Mouse (Mus musculus): Measurements from ENCODE around the gene Tepsin. TPM values are rescaled to one million over a fixed set of nuclear protein-coding genes. Genes with fewer than 3 reads are reported as not detected.
A peak's percentile ranks its signal among the peaks of the same experiment; 100 is the strongest.

Tepsin gene
- total RNA-seq (2021): 1 to 10 TPM; 4.5 to 5.5 TPM
- long read RNA-seq, experiment 1, transcript Tepsin-202 (13 exons, 2,770 nt): major isoform, 8 of 12 reads
- long read RNA-seq, experiment 1, partial matches to known transcripts: 1 of 12 reads
- long read RNA-seq, experiment 1, other reads (novel, unspliced or antisense): 3 of 12 reads
- long read RNA-seq, experiment 2, transcript Tepsin-202 (13 exons, 2,770 nt): major isoform, 13 of 15 reads
- long read RNA-seq, experiment 2, partial matches to known transcripts: 1 of 15 reads
- long read RNA-seq, experiment 2, other reads (novel, unspliced or antisense): 1 of 15 reads

DNA sequence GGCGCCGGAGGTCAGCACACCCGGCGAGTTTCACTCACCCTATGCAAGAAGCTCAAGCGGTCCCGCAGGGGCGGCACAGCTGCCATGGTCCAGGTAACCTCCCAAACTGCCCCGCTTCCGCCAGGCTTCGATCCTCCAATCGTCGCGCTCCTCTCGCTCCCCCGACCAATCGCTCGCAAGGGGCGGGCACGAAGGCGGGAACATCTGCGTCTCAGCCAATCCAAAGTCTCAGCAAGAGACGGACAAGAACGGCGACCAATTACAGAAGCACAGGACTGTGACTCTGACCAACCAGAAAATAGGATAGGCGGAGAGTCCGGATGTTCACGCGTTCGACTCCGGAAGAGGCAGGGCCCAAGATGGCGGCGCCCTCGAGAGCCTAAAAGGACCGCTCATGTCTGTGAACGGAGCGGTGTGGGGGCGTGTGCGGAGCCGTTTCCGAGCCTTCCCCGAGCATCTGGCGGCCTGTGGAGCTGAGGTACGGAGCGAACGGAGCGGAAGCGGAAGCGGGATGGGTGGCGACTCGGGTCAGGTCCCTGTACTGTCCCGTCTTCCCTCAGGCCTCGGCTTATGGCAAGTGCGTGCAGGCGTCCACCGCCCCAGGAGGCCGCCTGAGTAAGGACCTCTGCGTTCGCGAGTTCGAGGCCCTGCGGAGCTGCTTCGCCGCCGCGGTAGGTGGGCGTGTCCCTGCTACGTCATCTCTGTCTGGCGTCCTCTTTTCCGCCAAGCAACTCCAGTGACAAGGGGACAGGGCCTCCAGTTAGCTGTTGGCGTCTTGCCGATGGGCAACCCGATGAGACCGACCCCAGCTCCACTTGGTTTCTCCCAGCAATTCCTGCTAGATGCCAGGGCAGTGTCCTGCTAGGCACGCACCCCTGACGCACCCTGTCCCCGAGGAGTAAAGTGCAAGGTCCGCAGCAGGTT is at the start of gene Tepsin, which contains the start of gene Ndufaf8:
Tepsin (minus strand) TSS at position 144 of the 924 bp plus-strand sequence.
Ndufaf8 (plus strand) TSS at position 341 of the 924 bp plus-strand sequence.
- Histone ChIP-seq H3K27ac (peak within 1 kb of the TSS; percentile 96), H3K4me3 (peak within 1 kb of the TSS; percentile 97)
- TF ChIP-seq CTCF (IDR thresholded peaks at IDR 0.05): no peak
- DNase-seq: peak; percentile 97
- intact Hi-C loops (cut with DNase I): no loop called here

DNA sequence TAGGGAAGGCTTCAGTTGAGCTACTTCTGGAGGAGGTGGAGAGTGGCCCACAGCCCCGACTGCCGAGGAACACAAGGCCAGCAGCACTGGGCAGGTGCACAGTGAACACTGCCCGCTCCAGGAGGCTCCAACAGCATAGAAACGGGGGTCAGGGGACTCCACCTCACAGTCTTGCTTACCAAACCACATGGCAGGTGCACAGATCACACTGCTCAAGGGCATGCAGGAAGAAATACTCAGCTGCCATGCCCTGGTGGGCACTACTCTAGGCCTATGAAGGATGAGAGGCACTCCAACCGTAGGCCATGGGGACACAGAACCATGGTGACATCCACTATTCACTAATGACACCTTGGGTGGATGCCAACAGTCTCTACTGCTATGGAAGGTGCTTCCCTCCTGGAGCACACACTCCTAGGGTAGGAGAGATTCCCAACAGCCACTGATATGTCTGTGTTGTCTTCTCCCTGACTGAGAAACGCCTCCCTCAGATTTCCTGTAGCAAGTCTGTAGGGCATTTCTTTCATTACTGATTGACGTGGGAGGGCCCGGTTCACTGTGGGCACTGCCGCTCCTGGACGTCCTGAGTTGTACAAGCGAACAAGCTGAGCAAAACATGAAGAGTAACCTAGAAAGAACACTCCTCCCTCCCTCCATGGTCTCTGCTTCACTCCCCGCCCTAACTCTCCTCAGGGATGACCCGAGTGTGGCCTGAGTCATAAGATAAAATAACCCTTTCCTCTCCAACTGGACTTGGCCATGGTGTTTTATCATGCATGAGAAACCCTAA is 45.4 kb upstream of the Tepsin start:
- intact Hi-C loops (cut with DNase I): no loop called here
- Histone ChIP-seq H3K27ac (peak overlapping the region; percentile 81), H3K4me3 (no peak overlapping the region)
- no peak for TF ChIP-seq CTCF (IDR thresholded peaks at IDR 0.05)
- DNase-seq: no peak

DNA sequence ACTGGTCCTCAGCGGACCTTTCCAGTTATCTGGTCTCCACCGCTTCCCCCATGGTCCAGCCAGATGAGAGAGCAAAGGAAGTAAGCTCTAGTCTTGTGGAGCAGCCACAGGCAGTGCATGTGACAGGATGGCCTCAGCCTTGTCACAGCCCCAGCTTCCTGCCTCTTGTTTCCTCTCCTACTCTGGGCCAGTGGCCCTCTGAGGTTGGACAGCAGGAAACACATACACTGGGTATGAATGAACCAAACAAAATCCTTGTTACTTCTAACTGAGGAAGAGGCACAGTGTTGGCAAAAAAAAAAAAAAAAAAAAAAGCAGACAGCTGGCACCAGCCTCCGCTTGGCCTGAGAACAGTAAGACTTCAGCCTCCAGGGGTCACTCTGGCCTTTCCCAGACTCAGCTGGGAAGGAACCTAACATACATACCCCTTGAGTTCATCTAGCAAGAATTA is 44.1 kb upstream of the Tepsin start:
- Histone ChIP-seq H3K27ac (peak overlapping the region; percentile 81), H3K4me3 (no peak overlapping the region)
- intact Hi-C loops (cut with DNase I): no loop called here
- DNase-seq: peak; percentile 53
- TF ChIP-seq CTCF (IDR thresholded peaks at IDR 0.05): peak; percentile 53

DNA sequence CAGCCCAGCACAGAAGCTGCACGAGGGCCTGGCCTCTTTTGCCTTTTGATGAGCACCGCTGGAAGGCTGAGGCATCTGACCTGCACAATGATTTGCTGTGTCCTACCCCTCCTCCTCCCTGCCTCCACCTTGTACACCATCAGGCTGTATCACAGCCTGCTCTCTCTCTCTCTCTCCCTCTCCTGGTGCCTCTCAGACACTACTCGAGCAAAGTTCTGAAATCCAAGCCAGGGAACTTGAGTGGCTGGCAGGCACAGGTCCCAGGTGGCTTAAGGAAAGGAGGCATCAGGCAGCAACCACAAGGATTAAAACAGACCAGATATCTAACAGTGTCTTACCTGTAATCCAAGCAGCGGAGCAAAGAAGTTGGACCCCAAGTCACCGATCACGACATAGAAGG is 41.7 kb upstream of the Tepsin start:
- no peak overlapping the region for H3K4me3 ChIP-seq
- TF ChIP-seq CTCF (IDR thresholded peaks at IDR 0.05): peak; percentile 50
- peak overlapping the region; percentile 74 for H3K27ac ChIP-seq
- intact Hi-C loops (cut with DNase I): no loop called here
- DNase-seq: peak; percentile 65

DNA sequence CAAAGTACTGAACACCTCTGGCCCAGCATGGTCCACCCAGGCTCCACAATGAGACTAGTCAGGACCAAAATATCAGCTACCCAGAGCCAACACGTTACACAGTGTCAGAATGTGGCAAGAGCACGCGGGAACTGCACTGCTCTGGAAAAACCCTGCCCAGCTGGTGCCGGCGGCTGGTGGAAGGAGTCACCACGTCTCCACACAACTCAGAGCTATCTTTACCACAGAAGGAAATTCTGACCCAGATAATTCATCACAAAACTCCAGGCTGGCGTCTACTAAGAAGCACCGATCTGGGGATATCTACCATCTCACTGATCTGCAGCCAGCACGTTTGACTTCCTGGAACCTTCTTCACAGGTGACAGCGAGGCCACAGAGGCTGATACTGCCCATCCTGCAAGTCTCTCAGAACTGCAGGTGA is 40.8 kb upstream of the Tepsin start:
- Histone ChIP-seq H3K27ac (peak overlapping the region; percentile 74), H3K4me3 (no peak overlapping the region)
- intact Hi-C loops (cut with DNase I): no loop called here
- no peak for TF ChIP-seq CTCF (IDR thresholded peaks at IDR 0.05)
- peak; percentile 59 for DNase-seq

DNA sequence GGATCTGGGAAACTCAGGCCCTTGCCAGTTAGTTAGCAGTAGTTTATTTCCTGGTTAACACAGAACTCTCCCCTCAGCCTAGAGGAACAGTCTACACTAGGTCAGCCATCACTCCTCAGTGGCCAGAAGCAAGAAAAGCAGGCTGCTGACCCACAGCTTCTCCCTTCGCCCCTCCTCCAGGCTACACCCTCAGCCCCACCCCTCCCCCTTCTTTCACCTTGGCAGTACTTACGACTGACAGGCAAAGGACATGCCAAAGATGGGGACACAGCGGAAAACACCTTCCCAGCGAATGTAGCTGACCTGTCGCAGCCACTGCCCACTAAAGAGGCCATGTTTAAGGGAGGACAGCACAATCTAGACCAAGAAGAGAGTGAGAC is 39.1 kb upstream of the Tepsin start:
- intact Hi-C loops (cut with DNase I): no loop called here
- H3K4me3 ChIP-seq: peak overlapping the region; percentile 24
- no peak for TF ChIP-seq CTCF (IDR thresholded peaks at IDR 0.05)
- peak; percentile 60 for DNase-seq
- peak overlapping the region; percentile 74 for H3K27ac ChIP-seq

DNA sequence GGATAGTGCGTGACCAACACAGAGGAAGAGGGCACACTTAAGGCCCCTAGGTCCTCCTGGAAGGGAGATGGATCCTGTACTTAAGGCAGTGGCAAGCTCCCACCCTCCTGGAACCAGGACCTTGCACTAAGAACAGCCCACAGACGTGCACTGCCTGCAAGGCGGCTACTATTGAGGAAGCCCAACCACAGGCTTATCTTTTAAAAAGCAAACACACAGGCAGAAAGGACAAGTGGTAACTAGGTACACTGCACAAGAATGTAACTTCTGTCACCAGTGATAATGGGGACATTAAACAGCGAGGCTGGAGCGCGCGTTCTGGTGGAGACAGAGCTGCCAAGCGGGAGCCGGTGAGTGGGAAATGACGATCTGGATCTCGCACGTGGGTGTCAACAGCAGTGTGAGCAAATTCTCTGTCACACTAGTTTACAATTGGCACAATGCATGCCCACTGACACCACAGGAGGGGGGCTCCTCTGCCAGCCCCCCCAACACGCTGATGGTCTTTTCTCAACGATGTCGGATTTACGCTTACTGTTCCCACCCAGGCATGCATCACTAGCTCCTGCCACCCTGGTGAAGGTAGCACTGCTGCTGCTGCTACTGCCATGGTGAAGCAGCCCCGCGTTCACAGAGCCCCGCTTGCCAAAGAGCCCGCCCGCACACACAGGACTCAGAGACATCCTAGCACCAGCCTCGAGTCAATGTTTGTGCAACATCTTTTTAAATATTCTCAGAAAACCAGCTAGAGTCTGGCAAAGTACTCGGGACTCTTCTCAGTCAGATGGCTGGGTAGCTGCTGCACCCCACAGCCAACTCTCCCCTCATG is 38.5 kb upstream of the Tepsin start:
- no peak for TF ChIP-seq CTCF (IDR thresholded peaks at IDR 0.05)
- H3K4me3 ChIP-seq: no peak overlapping the region
- intact Hi-C loops (cut with DNase I): no loop called here
- peak; percentile 33 for DNase-seq
- peak overlapping the region; percentile 74 for H3K27ac ChIP-seq

DNA sequence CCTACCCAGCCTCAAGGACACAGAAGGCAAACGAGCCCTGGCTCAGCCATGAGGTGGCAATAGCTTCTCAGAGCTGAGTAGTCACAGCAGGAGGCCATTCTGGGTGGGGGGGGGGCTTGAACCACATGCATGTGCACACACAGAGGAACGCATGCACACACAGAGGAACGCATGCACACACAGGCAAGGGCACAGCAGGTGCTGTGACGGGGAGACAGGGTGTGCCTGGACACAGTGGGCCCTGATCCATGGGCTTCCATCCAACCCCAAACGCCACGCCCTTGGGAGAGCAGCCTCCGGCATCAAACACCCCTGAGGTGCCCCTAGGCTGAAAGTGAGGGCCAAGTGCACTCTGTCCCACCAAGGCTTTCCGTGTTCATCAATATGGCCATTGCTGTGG is 37.7 kb upstream of the Tepsin start:
- H3K27ac ChIP-seq: peak overlapping the region; percentile 31; the same call in 1 of the 2 replicates

DNA sequence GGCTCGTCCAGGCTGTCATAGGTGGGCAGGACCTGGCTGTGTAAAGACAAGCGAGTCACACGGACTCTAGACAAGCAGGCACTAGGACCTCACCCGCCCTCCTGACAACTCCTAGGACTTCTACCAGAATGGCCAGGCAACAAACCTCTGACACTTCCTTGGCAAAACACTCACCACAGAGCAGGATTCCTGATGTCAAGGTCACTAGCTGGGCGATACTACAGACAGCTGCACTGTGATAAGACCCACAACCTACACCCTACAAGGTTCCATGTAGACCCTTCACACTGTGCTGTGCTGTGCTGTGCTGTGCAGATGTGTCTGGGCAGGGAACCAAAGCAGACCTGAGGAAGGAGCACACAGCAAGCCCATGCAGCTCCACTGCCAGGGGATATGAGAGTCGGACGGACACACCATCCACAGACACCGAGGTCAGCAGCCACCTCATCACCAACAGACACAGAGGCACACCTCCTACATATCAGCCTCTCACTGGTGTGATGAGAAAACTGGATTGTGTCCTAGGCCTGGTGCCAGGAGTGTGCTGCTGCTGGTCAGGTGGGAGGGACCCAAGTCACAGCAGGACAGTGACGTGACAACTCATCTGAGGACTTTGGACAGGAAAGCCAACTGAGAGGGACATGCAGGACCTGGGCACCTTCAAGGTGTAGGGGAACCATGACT is 36.5 kb upstream of the Tepsin start:
- intact Hi-C loops (cut with DNase I): no loop called here
- H3K4me3 ChIP-seq: no peak overlapping the region
- DNase-seq: no peak
- peak overlapping the region; percentile 31; the same call in 1 of the 2 replicates for H3K27ac ChIP-seq
- no peak for TF ChIP-seq CTCF (IDR thresholded peaks at IDR 0.05)

More for the DNA sequence above, 37.7 kb upstream of the Tepsin start:
- no peak overlapping the region for H3K4me3 ChIP-seq
- peak; percentile 42 for DNase-seq
- TF ChIP-seq CTCF (IDR thresholded peaks at IDR 0.05): no peak
- intact Hi-C loops (cut with DNase I): no loop called here

DNA sequence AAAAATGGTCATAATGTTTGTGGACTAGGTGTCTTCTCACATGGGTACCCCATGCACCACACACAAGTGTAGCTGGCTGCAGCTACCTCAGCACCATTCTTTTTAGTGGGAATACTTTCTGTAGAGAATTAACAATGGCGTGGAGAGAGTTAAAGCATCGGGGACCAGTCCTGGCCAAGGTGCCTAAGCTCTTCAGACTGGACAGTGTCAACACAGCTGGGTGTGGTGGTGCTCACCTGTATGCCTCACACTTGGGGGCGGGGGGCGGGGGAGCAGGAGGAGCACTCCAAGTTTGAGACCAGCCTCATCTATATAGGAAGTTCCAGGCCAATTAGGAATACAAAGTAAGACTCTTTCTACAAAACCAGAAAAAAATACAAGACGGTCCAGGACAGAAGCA is 35.6 kb upstream of the Tepsin start:
- no peak overlapping the region for H3K4me3 ChIP-seq
- intact Hi-C loops (cut with DNase I): no loop called here
- DNase-seq: no peak
- no peak overlapping the region for H3K27ac ChIP-seq
- TF ChIP-seq CTCF (IDR thresholded peaks at IDR 0.05): no peak

DNA sequence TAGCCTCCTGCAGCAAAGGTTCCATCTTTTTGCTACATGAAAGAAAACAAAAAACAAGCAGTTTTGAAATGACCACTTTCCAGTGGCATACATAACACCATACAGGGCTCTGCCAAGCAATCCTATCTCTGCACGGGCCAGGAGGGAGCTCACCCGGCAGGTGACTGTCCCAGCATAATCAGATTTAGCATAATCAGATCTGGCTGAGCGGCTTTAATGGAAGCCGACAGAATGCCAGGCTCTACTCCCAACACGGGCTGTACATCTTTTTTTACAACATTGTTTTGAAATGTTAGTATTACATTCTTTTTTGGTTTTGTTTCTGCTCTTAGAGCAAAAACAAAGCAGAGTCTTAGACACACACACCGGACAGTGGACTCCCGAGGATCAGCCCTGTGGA is 30.8 kb upstream of the Tepsin start:
- Histone ChIP-seq H3K4me3 (no peak overlapping the region), H3K27ac (no peak overlapping the region)
- intact Hi-C loops (cut with DNase I): no loop called here
- DNase-seq: no peak
- TF ChIP-seq CTCF (IDR thresholded peaks at IDR 0.05): no peak

All from gastrocnemius, adult 2 months (tissue).